Comparison of ENCODE assay signal across 14 mouse cellular contexts in genomic region chr13:91591863-91592262, GRCm38 (mm10).
DNase-seq lines count a peak whose midpoint lies in the region; ATAC-seq and TF ChIP-seq lines count a peak whose summit lies in the region.
"Had no signal": no experiment of that assay in that cellular context is flagged by ENCODE, and none has a peak within 500 bp of the region (broad histone marks: within the 10 kb centered on the region; RNA-seq: fewer than 3 reads in every experiment).

No protein-coding gene starts in this region.

- TF ChIP-seq POLR2A in brain, embryonic 14.5 days (IDR thresholded peaks at IDR 0.05; ENCODE audit: borderline replicate concordance, extremely low read depth, insufficient read depth, insufficient read length, poor library complexity, severe bottlenecking), result no peak

- no peaks in the 10 kb centered on the region for H3K36me3 ChIP-seq in hindbrain, embryonic 14.5 days (replicated peaks; ENCODE audit: control insufficient read depth, insufficient read depth)
- no peaks in the 10 kb centered on the region for H3K36me3 ChIP-seq in hindbrain, embryonic 13.5 days
- no peaks in the 10 kb centered on the region for H3K36me3 ChIP-seq in hindbrain, postnatal 0 days (ENCODE audit: insufficient read depth, low read length)
- H3K36me3 ChIP-seq: embryonic facial prominence, embryonic 15.5 days; liver, embryonic 13.5 days; neural tube, embryonic 12.5 days had no signal

- WGBS in hindbrain, embryonic 14.5 days, result 48% methylated on average over 4 of the region's 4 CpGs
- WGBS in hindbrain, embryonic 13.5 days, result 62% methylated on average over 4 of the region's 4 CpGs
- WGBS in hindbrain, postnatal 0 days, result 51% methylated on average over 4 of the region's 4 CpGs

- DNase-seq in hindbrain, embryonic 14.5 days (ENCODE audit: low spot score), result no peak
- peak; percentile 45 for DNase-seq in brain, embryonic 14.5 days (ENCODE audit: low read depth)
- DNase-seq in cerebellum, adult 11-12 months, result peak; percentile 71
- no peak for DNase-seq in hindbrain, postnatal 0 days (ENCODE audit: low spot score)
- DNase-seq in lung, postnatal 25 days (ENCODE audit: low spot score), result no peak
- DNase-seq in heart, postnatal 25 days (ENCODE audit: low spot score), result no peak
- DNase-seq: adrenal gland, adult 8-10 months; left cerebral cortex, postnatal 4 days; liver, embryonic 13.5 days had no signal

- H3K9me3 ChIP-seq in hindbrain, embryonic 14.5 days (ENCODE audit: control insufficient read depth, low read length), result no peaks in the 10 kb centered on the region
- no peaks in the 10 kb centered on the region for H3K9me3 ChIP-seq in hindbrain, embryonic 13.5 days
- H3K9me3 ChIP-seq in hindbrain, postnatal 0 days (ENCODE audit: low read length), result no peaks in the 10 kb centered on the region
- H3K9me3 ChIP-seq: embryonic facial prominence, embryonic 15.5 days; liver, embryonic 13.5 days; megakaryocyte, embryonic 14.5 days; neural tube, embryonic 12.5 days had no signal

- intact Hi-C loops in heart, postnatal 25 days (cut with DNase I), result no loop called here

- ATAC-seq in hindbrain, embryonic 14.5 days (ENCODE audit: low FRiP score), result peak; percentile 43; the same call in 1 of the 2 replicates
- no peak for ATAC-seq in hindbrain, embryonic 13.5 days (ENCODE audit: low FRiP score)
- 0 out of 2 replicates have a peak, but pooled peaks have one; percentile 55 for ATAC-seq in hindbrain, postnatal 0 days
- ATAC-seq: CD4-positive, CD25-positive, alpha-beta regulatory T cell, adult 4 months had no signal

- no peak for TF ChIP-seq CTCF in brain, embryonic 14.5 days (IDR thresholded peaks at IDR 0.05; ENCODE audit: borderline replicate concordance, extremely low read depth, insufficient read depth, insufficient read length)
- TF ChIP-seq CTCF in hindbrain, postnatal 0 days (IDR thresholded peaks at IDR 0.05; ENCODE audit: low read depth), result no peak

- no peak overlapping the region for H3K4me2 ChIP-seq in hindbrain, embryonic 14.5 days (replicated peaks)
- H3K4me2 ChIP-seq in hindbrain, embryonic 13.5 days, result no peak overlapping the region
- no peak overlapping the region for H3K4me2 ChIP-seq in hindbrain, postnatal 0 days (ENCODE audit: low read depth, low read length)
- H3K4me2 ChIP-seq: embryonic facial prominence, embryonic 15.5 days; liver, embryonic 13.5 days; neural tube, embryonic 12.5 days had no signal

- no peaks in the 10 kb centered on the region for H3K4me1 ChIP-seq in hindbrain, embryonic 14.5 days (replicated peaks; ENCODE audit: control insufficient read depth, insufficient read depth, low read length)
- H3K4me1 ChIP-seq in hindbrain, embryonic 13.5 days (replicated peaks), result no peaks in the 10 kb centered on the region
- H3K4me1 ChIP-seq in hindbrain, postnatal 0 days (ENCODE audit: insufficient read depth, low read length), result no peaks in the 10 kb centered on the region
- H3K4me1 ChIP-seq: embryonic facial prominence, embryonic 15.5 days; liver, embryonic 13.5 days; neural tube, embryonic 12.5 days had no signal

- H3K27me3 ChIP-seq in hindbrain, embryonic 14.5 days (ENCODE audit: control insufficient read depth, insufficient read depth, low read length), result no peaks in the 10 kb centered on the region
- H3K27me3 ChIP-seq in hindbrain, embryonic 13.5 days, result no peaks in the 10 kb centered on the region
- H3K27me3 ChIP-seq in hindbrain, postnatal 0 days (ENCODE audit: insufficient read depth, low read length), result no peaks in the 10 kb centered on the region
- H3K27me3 ChIP-seq: embryonic facial prominence, embryonic 15.5 days; liver, embryonic 13.5 days; megakaryocyte, embryonic 14.5 days; neural tube, embryonic 12.5 days had no signal

- no peak overlapping the region for H3K27ac ChIP-seq in hindbrain, embryonic 14.5 days
- no peak overlapping the region for H3K27ac ChIP-seq in hindbrain, embryonic 13.5 days
- H3K27ac ChIP-seq in hindbrain, postnatal 0 days, result no peak overlapping the region
- H3K27ac ChIP-seq: embryonic facial prominence, embryonic 15.5 days; liver, embryonic 13.5 days; neural tube, embryonic 12.5 days had no signal

- no peak overlapping the region for H3K9ac ChIP-seq in hindbrain, embryonic 14.5 days
- no peak overlapping the region for H3K9ac ChIP-seq in hindbrain, embryonic 13.5 days
- no peak overlapping the region for H3K9ac ChIP-seq in hindbrain, postnatal 0 days (replicated peaks; ENCODE audit: low read length)
- H3K9ac ChIP-seq: embryonic facial prominence, embryonic 15.5 days; liver, embryonic 13.5 days; neural tube, embryonic 12.5 days had no signal

- H3K4me3 ChIP-seq in hindbrain, embryonic 14.5 days (replicated peaks; ENCODE audit: low read length), result no peak overlapping the region
- no peak overlapping the region for H3K4me3 ChIP-seq in hindbrain, embryonic 13.5 days
- no peak overlapping the region for H3K4me3 ChIP-seq in hindbrain, postnatal 0 days (ENCODE audit: low read length)
- H3K4me3 ChIP-seq: embryonic facial prominence, embryonic 15.5 days; liver, embryonic 13.5 days; megakaryocyte, embryonic 14.5 days; neural tube, embryonic 12.5 days had no signal

Comparison
In these comparisons a context has a peak if more than half of its experiments do, and no peak if none do; other contexts are left out.
1. DNase-seq: peak in brain, embryonic 14.5 days (single experiment) and cerebellum, adult 11-12 months (single experiment); none in hindbrain, embryonic 14.5 days (single experiment), hindbrain, postnatal 0 days (single experiment), lung, postnatal 25 days (single experiment) and heart, postnatal 25 days (single experiment).